Mouse (Mus musculus): Measurements from ENCODE around the gene Rnf39.
"Not testable (repeated sequence)": the region's sequence is repeated elsewhere in the genome, so short reads cannot be mapped to it uniquely, and the experiment has no call there.

Gene Rnf39

GRCm38 (mm10) chr17:36988475-36988874 lies 45.8 kb downstream of the Rnf39 start:
- no peak for DNase-seq

GRCm38 (mm10) chr17:36989437-36989836 lies 46.7 kb downstream of the Rnf39 start, which contains the start of gene H2-M5:
TSS of gene H2-M5 (minus strand) at chr17:36989537.
- DNase-seq = no peak

DNA sequence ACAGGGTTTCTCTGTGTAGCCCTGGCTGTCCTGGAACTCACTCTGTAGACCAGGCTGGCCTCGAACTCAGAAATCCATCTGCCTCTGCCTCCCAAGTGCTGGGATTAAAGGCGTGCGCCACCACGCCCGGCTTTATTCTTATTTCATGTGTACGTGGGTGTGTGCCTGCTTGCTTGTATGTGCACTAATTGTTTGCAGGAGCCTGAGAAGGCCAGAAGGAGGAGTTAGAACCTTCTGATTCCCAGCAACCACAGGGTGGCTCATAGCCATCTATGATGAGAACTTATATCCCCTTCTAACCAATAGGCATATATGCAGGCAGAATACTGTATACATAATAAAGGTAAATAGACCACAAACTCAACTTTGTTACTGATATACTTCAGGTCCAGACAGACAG lies 47.9 kb downstream of the Rnf39 start:
- DNase-seq = not testable (repeated sequence)

DNA sequence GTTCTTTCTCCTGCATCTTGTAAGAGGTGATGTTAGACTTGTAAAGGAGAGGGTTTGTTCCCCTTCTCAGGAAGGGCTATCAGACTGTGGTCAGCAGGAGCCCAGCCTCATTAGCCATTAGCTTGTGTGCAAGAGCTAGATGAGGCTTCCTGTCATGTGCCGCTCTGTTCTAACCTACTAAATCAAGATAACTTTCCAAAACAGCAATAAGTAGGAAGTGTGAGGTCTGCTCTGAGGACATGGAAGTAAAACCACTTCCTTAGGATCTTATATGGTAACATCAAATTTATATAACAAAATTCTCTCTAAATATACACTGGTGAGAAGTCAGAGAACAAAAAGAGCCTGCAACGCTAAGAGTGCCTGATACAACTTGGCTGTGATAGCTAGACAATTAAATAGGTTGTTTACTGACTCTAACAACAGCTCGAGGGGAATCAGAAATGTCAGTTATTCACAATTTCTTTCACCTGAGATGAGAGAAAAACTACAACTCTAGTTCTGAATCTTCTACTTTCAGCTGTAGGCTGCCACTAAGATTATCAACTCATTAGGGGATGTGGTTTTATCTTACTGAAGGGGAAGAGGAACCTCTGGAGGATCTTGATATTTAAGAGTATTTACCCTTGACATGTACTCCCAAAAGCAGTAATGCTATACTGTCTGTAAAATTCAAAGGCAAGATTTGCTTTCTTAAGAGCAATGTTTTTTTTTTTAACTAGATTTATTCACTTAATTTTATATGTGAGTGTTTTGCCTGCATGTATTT lies 49.8 kb downstream of the Rnf39 start:
- DNase-seq = no peak

GRCm38 (mm10) chr17:36993770-36994325 lies 51.1 kb downstream of the Rnf39 start:
- no peak for DNase-seq

GRCm38 (mm10) chr17:36994528-36994927 lies 51.8 kb downstream of the Rnf39 start:
- no peak for DNase-seq

DNA sequence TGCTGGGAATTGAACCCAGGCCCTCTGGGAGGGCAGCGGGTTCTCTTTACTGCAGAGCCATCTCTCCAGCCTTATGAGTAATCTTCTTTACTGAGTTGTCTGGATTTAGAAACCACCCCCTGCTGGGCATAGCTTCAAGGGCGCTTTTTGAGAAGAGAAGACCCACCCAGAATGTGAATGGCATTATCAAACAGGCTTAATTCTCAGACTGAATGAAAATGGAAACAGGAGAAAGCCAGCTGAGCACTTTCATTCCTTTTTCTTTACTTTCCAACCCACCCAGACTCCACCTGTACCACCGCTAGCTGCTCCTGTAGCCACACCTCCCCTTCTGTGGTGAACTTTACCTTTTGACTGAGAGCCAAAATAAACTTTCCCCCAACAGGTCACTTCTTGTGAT lies 52.7 kb downstream of the Rnf39 start:
- DNase-seq = no peak

GRCm38 (mm10) chr17:36997033-36997735 lies 54.5 kb downstream of the Rnf39 start:
- peak; percentile 95 for DNase-seq

Data from lung, postnatal 36 days (tissue).